Comparison of ENCODE assay signal across 8 mouse cellular contexts in the genomic region with DNA sequence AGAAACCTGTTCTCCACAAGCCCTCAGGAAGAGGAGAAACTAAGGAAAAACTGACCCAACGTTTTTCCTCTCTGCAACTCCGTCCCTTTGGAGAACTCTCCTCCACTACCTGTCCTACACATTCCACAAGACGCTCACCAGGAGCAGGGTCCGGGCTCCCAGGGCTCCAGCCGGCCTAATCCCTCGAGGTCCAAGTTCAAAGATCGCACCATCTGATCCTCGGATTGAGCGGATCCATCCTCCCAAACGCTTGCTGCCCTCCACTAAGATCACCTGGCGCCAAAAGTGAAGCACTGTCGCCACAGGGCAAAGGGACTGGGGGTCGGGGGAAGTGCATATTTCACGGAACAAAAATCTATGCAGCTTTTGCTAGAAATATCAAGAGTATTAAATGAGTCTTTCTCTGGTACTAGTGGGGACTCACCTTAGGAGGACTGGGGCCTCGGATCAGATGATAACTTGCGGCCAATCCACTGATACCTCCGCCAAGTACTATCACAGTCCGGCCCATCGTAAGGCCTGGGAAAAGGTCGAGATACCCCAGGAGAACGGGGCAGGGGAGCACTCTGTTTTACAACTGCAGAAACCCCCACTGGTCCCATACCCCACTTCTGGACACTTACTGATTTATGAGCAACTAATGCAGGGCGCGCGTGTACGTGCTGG. TPM values are rescaled to one million over a fixed set of nuclear protein-coding genes. Genes with fewer than 3 reads are reported as not detected.
DNase-seq lines count a peak whose midpoint lies in the region; ATAC-seq and TF ChIP-seq lines count a peak whose summit lies in the region.

No protein-coding gene starts in this region.

- no peaks in the 10 kb centered on the region for H3K9me3 ChIP-seq in G1E (replicated peaks)
- no peaks in the 10 kb centered on the region for H3K9me3 ChIP-seq in midbrain, embryonic 14.5 days (ENCODE audit: control insufficient read depth, low read length)

- peak; percentile 31 for DNase-seq in gastrocnemius, adult 2 months
- no peak for DNase-seq in gastrocnemius, adult 18-20 months (ENCODE audit: low spot score)
- DNase-seq in G1E (ENCODE audit: low spot score), result peak; percentile 55
- peak; percentile 48 for DNase-seq in kidney, postnatal 10 days
- no peak for DNase-seq in midbrain, embryonic 14.5 days
- no peak for DNase-seq in embryo, embryonic 11 days
- no peak for DNase-seq in thymus, postnatal 4 days

- H3K4me2 ChIP-seq in midbrain, embryonic 14.5 days (ENCODE audit: low read length), result peak overlapping the region; percentile 85

- H3K4me3 ChIP-seq in gastrocnemius, adult 2 months, result peak overlapping the region; percentile 73
- peak overlapping the region; percentile 76 for H3K4me3 ChIP-seq in G1E (ENCODE audit: low read depth, low read length)
- H3K4me3 ChIP-seq in midbrain, embryonic 14.5 days (replicated peaks; ENCODE audit: low read depth, low read length), result peak overlapping the region; percentile 67

- H3K4me1 ChIP-seq in G1E (ENCODE audit: insufficient read depth, low read depth, low read length), result peaks cover 77% of the 10 kb centered on the region
- H3K4me1 ChIP-seq in midbrain, embryonic 14.5 days (ENCODE audit: control insufficient read depth, insufficient read depth, low read length), result peaks cover 7% of the 10 kb centered on the region

- H3K27ac ChIP-seq in gastrocnemius, adult 2 months, result peak overlapping the region; percentile 96
- H3K27ac ChIP-seq in midbrain, embryonic 14.5 days (replicated peaks; ENCODE audit: low read depth, low read length), result 0 out of 2 replicates have a peak overlapping the region, but pooled peaks have one; percentile 41

- H3K27me3 ChIP-seq in G1E (ENCODE audit: insufficient read depth, low read length), result no peaks in the 10 kb centered on the region
- no peaks in the 10 kb centered on the region for H3K27me3 ChIP-seq in midbrain, embryonic 14.5 days (ENCODE audit: control insufficient read depth, insufficient read depth, low read length)

- WGBS in midbrain, embryonic 14.5 days, result 2% methylated on average over 25 of the region's 25 CpGs

- TF ChIP-seq CTCF in gastrocnemius, adult 2 months (IDR thresholded peaks at IDR 0.05), result no peak
- TF ChIP-seq CTCF in G1E (IDR thresholded peaks at IDR 0.05; ENCODE audit: low read depth, low read length), result no peak

- peaks cover 79% of the 10 kb centered on the region for H3K36me3 ChIP-seq in G1E (replicated peaks)
- peaks cover 64% of the 10 kb centered on the region for H3K36me3 ChIP-seq in midbrain, embryonic 14.5 days (ENCODE audit: control insufficient read depth, insufficient read depth, low read length)

- intact Hi-C loops in gastrocnemius, adult 2 months (cut with DNase I), result loop anchor here (10.0 kb wide), 1 partner anchor 166 kb away; a partner anchor contains a TSS

- H3K9ac ChIP-seq in midbrain, embryonic 14.5 days (replicated peaks; ENCODE audit: low read length), result peak overlapping the region; percentile 63

- peak; percentile 5; the same call in 1 of the 2 replicates for ATAC-seq in G1E (ENCODE audit: extremely low read depth, insufficient number of reproducible peaks, low FRiP score, poor library complexity, severe bottlenecking)
- peak; percentile 0; the same call in 1 of the 2 replicates for ATAC-seq in granulocyte monocyte progenitor cell, adult 5-6 weeks (replicated peaks; ENCODE audit: poor library complexity, severe bottlenecking)
- ATAC-seq in midbrain, embryonic 14.5 days (ENCODE audit: low FRiP score, low TSS enrichment), result no peak

RNA-seq across cellular contexts. Expression of a gene that starts 0.6 kb away (rescaled TPM):
- total RNA-seq in gastrocnemius, adult 2 months (2021), result 1 to 10 TPM; 7.9 to 8.6 TPM
- 1 to 10 TPM; 7.8 to 7.9 TPM for total RNA-seq in gastrocnemius, adult 18-20 months (2021)
- total RNA-seq in G1E (2014; fragmentation: Nextera tagmentation) (45.7 and 168 TPM in 2 replicates), G1E (2017) (27.0 and 36.7 TPM in 2 replicates)
- polyA plus RNA-seq in G1E (2012), result 38.5 and 53.0 TPM in 2 replicates
- 22.5 and 37.6 TPM in 2 replicates for total RNA-seq in granulocyte monocyte progenitor cell, adult 5-6 weeks (2014; fragmentation: Nextera tagmentation)
- 16.8 and 25.3 TPM in 2 replicates for total RNA-seq in granulocyte monocyte progenitor cell, adult 5-6 weeks (2017)
- polyA plus RNA-seq in midbrain, embryonic 14.5 days (2014; fragmentation: Nextera tagmentation; extraction: Ambion mirVana), result 43.2 and 46.8 TPM in 2 replicates

RNA-seq across cellular contexts. Expression of a gene that starts 7.4 kb away (rescaled TPM):
- total RNA-seq in gastrocnemius, adult 2 months (2021), result 10 to 100 TPM; 15.8 to 18.7 TPM
- 10 to 100 TPM; 15.1 to 19.3 TPM for total RNA-seq in gastrocnemius, adult 18-20 months (2021)
- total RNA-seq in G1E (2014; fragmentation: Nextera tagmentation) (40.1 and 64.5 TPM in 2 replicates), G1E (2017) (11.8 and 12.8 TPM in 2 replicates)
- polyA plus RNA-seq in G1E (2012), result 44.1 and 53.3 TPM in 2 replicates
- total RNA-seq in granulocyte monocyte progenitor cell, adult 5-6 weeks (2014; fragmentation: Nextera tagmentation), result 34.7 and 37.6 TPM in 2 replicates
- 20.0 and 22.8 TPM in 2 replicates for total RNA-seq in granulocyte monocyte progenitor cell, adult 5-6 weeks (2017)
- polyA plus RNA-seq in midbrain, embryonic 14.5 days (2014; fragmentation: Nextera tagmentation; extraction: Ambion mirVana), result 92.6 and 98.9 TPM in 2 replicates

RNA-seq across cellular contexts. Expression of a gene that starts 10.3 kb away (rescaled TPM):
- total RNA-seq in gastrocnemius, adult 2 months (2021), result 10 to 100 TPM; 12.1 to 12.5 TPM
- 10 to 100 TPM; 12.0 to 13.0 TPM for total RNA-seq in gastrocnemius, adult 18-20 months (2021)
- total RNA-seq in G1E (2014; fragmentation: Nextera tagmentation) (27.3 and 30.8 TPM in 2 replicates), G1E (2017) (16.9 and 21.5 TPM in 2 replicates)
- polyA plus RNA-seq in G1E (2012), result 44.8 and 50.0 TPM in 2 replicates
- 24.7 and 25.6 TPM in 2 replicates for total RNA-seq in granulocyte monocyte progenitor cell, adult 5-6 weeks (2014; fragmentation: Nextera tagmentation)
- 14.7 and 19.0 TPM in 2 replicates for total RNA-seq in granulocyte monocyte progenitor cell, adult 5-6 weeks (2017)
- polyA plus RNA-seq in midbrain, embryonic 14.5 days (2014; fragmentation: Nextera tagmentation; extraction: Ambion mirVana), result 101 and 105 TPM in 2 replicates

RNA-seq across cellular contexts. Expression of a gene that starts 14.4 kb away (rescaled TPM):
- total RNA-seq in gastrocnemius, adult 2 months (2021), result 10 to 100 TPM; 84.3 to 93.2 TPM
- 10 to 100 TPM; 85.7 to 96.8 TPM for total RNA-seq in gastrocnemius, adult 18-20 months (2021)
- total RNA-seq in G1E (2014; fragmentation: Nextera tagmentation) (33.4 and 34.3 TPM in 2 replicates), G1E (2017) (96.2 and 111 TPM in 2 replicates)
- 38.5 and 47.9 TPM in 2 replicates for polyA plus RNA-seq in G1E (2012)
- 142 and 143 TPM in 2 replicates for total RNA-seq in granulocyte monocyte progenitor cell, adult 5-6 weeks (2014; fragmentation: Nextera tagmentation)
- 108 and 113 TPM in 2 replicates for total RNA-seq in granulocyte monocyte progenitor cell, adult 5-6 weeks (2017)
- polyA plus RNA-seq in midbrain, embryonic 14.5 days (2014; fragmentation: Nextera tagmentation; extraction: Ambion mirVana), result 120 and 132 TPM in 2 replicates

RNA-seq across cellular contexts. Expression of a gene that starts 29.2 kb away (rescaled TPM):
- total RNA-seq in gastrocnemius, adult 2 months (2021), result 1,000 to 10,000 TPM; 1,014 to 1,063 TPM
- total RNA-seq in gastrocnemius, adult 18-20 months (2021), result 100 to 1,000 TPM; 804 to 821 TPM
- total RNA-seq in G1E (2014; fragmentation: Nextera tagmentation), result 209 and 219 TPM in 2 replicates
- total RNA-seq in G1E (2017), result 275 and 300 TPM in 2 replicates
- 47.9 and 101 TPM in 2 replicates for polyA plus RNA-seq in G1E (2012)
- total RNA-seq in granulocyte monocyte progenitor cell, adult 5-6 weeks (2014; fragmentation: Nextera tagmentation), result 270 and 271 TPM in 2 replicates
- total RNA-seq in granulocyte monocyte progenitor cell, adult 5-6 weeks (2017), result 358 and 391 TPM in 2 replicates
- 185 and 220 TPM in 2 replicates for polyA plus RNA-seq in midbrain, embryonic 14.5 days (2014; fragmentation: Nextera tagmentation; extraction: Ambion mirVana)

Comparison
In these comparisons a context has a peak if more than half of its experiments do, and no peak if none do; other contexts are left out.
1. DNase-seq: peak in gastrocnemius, adult 2 months (single experiment), G1E (single experiment) and kidney, postnatal 10 days (single experiment); none in gastrocnemius, adult 18-20 months (single experiment), midbrain, embryonic 14.5 days (single experiment), embryo, embryonic 11 days (single experiment) and thymus, postnatal 4 days (single experiment).
2. Peak in every context shown above with its lines, with median percentiles within 50 percentile points of each other: H3K4me3 ChIP-seq.